Mouse (Mus musculus) common myeloid progenitor, adult 5-6 weeks (primary cell): ENCODE measurements at regions not wholly inside any gene's neighbourhood (a gene's known extent, or its start where the extent isn't known, plus 50 kb on each side); places are given as distances from the start of the nearest gene placed in this dataset.

ENCODE experiments used
- ATAC-seq: replicated peaks from 2 replicates; pipeline ENCODE4 v1.8.0; 2016; ENCODE audit warnings: low read depth, mild to moderate bottlenecking, moderate TSS enrichment, inconsistent platforms; ENCODE audit not compliant: poor library complexity, severe bottlenecking

DNA sequence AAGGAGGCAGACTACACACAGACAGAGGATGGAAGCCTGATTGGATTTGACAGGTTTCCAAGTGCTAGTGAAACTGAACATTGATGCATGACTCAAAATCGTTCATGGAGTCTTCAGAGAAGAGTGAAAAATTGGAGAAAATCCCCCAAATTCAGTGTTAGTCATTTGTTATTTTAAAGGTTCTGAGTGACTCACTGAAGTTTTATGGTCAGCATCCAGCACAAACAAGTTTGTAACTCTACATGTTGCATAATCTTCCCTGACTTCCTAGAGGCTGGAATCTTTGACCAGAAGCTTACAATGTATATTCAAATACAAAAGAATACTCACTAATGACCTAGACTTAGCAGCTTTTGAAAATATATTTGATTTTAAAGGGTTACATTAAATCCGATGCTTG, 224.3 kb upstream of the Pot1a start:
- no peak for ATAC-seq

GRCm38 (mm10) chr6:26015388-26015787, 206.3 kb upstream of the Pot1a start:
- ATAC-seq: no peak

DNA sequence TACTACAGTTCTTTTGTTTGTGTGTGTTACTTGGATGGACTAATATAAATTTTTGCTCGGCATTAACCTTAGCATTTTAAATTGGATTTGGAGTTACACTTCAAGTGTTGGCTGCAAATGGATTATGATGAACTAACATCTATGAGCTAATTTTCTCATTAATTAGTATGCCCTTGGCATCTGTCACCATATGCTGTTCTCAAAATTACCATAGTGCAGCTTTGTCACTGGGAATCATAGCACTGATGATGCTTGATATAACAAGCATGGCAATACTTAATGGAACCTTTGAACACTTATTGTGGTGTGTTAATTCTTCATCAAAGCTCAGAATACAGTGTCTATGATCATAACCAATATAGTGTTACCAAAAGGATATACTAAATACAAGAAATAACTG, 185.0 kb upstream of the Pot1a start:
- no peak for ATAC-seq

- 0 out of 2 replicates have a peak, but pooled peaks have one; percentile 32 for ATAC-seq
Measured at GRCm38 (mm10) chr6:25978171-25978847, 169.3 kb upstream of the Pot1a start.

DNA sequence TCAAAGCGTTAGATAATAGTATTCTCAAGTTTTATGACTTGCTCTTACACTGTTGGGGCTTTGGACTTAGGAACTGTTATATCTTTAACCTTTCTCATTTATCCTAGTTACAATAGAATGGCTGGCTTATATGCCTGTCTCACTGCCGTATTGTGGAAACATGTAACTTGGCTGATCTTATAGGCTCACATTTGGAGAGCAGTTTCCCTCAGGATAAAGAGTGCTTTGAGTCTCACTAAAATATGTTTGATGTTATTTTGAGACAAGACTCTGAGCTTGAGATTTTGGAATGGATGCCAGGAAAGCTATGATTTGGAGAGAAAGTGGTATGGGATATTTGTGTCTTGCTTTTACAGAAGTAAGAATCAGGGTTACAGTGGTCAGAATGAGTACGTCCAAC, 156.4 kb upstream of the Pot1a start:
- ATAC-seq: no peak

DNA sequence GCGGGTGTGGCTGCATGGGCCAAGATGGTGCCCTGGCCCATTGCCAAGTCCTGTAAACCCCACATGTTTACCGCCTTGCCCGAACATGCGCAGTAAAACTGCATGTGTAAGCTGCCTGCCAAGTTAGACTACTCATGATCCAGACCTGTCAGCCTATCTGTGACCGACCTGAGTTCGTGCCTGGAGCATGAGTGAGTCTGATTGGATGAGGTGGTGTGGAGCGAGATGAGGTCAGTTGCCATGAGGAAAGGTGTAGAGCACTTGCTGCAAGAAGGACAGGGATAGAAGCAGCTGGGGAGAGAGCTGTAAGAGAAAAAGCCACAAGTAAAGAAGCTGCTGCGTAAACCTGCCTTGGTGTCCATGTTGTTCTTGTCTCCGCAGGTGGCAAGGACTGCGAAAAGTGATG, 122.1 kb upstream of the Pot1a start:
- no peak for ATAC-seq

DNA sequence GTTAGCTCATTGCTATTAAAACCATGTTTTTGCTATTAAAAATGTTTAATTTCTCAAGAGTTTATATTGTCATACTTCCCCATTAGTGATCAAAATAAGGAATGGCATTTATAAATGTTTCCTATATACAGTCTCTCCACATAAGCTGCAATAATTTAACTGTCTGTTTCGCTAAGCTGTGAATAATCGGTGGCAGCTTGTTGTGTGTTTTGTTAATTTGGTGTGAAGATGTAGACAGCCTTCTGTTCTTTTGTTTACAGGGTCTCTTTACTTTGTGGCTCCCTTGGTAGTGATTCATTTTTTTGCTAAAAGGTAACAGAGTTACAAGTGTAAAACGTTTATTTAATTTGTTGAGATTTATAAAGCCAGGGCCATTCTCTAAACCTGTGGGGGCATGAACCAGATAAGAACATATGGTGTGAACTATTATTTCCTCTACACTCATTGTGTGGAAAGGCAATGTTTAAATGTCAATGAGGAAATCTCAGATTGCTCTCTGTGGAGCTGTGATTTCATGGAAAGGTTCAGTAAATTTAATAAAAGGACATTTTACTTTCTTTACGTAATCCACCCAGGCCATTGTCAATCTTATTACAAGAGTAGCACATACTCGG, 108.9 kb upstream of the Pot1a start:
- no peak for ATAC-seq

- no peak for ATAC-seq
Measured at GRCm38 (mm10) chr6:25914122-25914521, 105.1 kb upstream of the Pot1a start.

DNA sequence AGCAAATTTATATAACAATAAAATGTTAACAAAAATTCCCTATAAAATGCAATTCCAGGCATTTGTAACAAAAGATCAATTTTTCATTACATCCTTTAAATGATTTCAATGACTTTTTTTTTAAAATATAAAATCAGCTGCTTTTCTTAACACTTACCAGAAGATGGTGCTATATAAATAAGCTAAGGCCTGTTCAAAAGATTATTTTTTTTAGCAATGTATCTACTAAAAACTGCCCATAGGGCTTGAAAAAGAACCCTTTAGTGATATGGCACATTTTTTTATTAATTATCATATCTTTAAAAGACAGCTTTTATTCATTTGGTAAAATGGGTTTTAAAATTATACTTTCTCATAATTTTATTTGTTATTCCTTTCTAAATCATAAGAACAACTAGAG, 90.9 kb upstream of the Pot1a start:
- ATAC-seq: no peak

GRCm38 (mm10) chr6:25894454-25895250, 85.6 kb upstream of the Pot1a start:
- ATAC-seq: 0 out of 2 replicates have a peak, but pooled peaks have one; percentile 42

GRCm38 (mm10) chr6:25867922-25868321, 58.9 kb upstream of the Pot1a start:
- ATAC-seq: no peak
